Mouse (Mus musculus) thymus, adult 2 months (tissue): ENCODE data around the gene Foxa3. TPM values are rescaled to one million over a fixed set of nuclear protein-coding genes. Genes with fewer than 3 reads are reported as not detected.

Experiments used
- DNase-seq: peaks from one replicate; pipeline ENCODE4 v3.0.0; 2021
- H3K27ac ChIP-seq: fragments of 200-500 bp; 2 replicates; pipeline ENCODE4 v1.5.1; 2012; ENCODE audit warnings: low read length, control low read depth; ENCODE audit not compliant: control insufficient read depth, insufficient read depth
- H3K27me3 ChIP-seq: fragments of 200-500 bp; 2 replicates; pipeline ENCODE4 v1.6.1; 2012; ENCODE audit warnings: mild to moderate bottlenecking, low read length, moderate library complexity, mixed read lengths; ENCODE audit not compliant: control insufficient read depth, insufficient read depth
- H3K36me3 ChIP-seq: fragments of 200-500 bp; 2 replicates; pipeline ENCODE4 v1.6.1; 2012; ENCODE audit warnings: mild to moderate bottlenecking, low read length, moderate library complexity; ENCODE audit not compliant: control insufficient read depth, insufficient read depth
- H3K4me1 ChIP-seq: fragments of 200-500 bp; replicated peaks from 2 replicates; pipeline ENCODE4 v1.6.1; 2012; ENCODE audit warnings: low read length; ENCODE audit not compliant: control insufficient read depth, insufficient read depth
- H3K4me3 ChIP-seq: fragments of 200-500 bp; 2 replicates; pipeline ENCODE4 v1.5.1; 2012; ENCODE audit warnings: mild to moderate bottlenecking, low read length, control low read depth, moderate library complexity; ENCODE audit not compliant: control insufficient read depth, insufficient read depth
- CTCF ChIP-seq: fragments of 200-500 bp; IDR thresholded peaks from 2 replicates; pipeline ENCODE4 v1.5.1; 2012; ENCODE audit warnings: mild to moderate bottlenecking, control low read depth, low read length, moderate library complexity, borderline replicate concordance; ENCODE audit not compliant: control insufficient read depth, poor library complexity, insufficient read depth; ENCODE audit errors: extremely low read depth
- POLR2A ChIP-seq: fragments of 200-500 bp; IDR thresholded peaks from 2 replicates; pipeline ENCODE4 v1.6.1; 2012; ENCODE audit warnings: mild to moderate bottlenecking, low read length, control low read depth, moderate library complexity; ENCODE audit not compliant: control insufficient read depth, poor library complexity, insufficient read depth; ENCODE audit errors: extremely low read depth
- WGBS: fragments of 180-500 bp; shearing (Covaris S2); methylation state at CpG from one replicate; pipeline ENCODE4 v1.1.7; 2018; 5-methylcytosine and 5-hydroxymethylcytosine counted together
- polyA plus RNA-seq: library from polyadenylated mRNA; depleted of rRNA; stranded (reverse); fragments of >200 nt; gene quantifications from 2 replicates; pipeline ENCODE4 v1.2.3, GENCODE M21; 2012

Gene Foxa3
- polyA plus RNA-seq, 1 experiment: 0.51 TPM

- Histone ChIP-seq H3K4me3 (no peak overlapping the region), H3K27me3 (no peaks in the 10 kb centered on the region), H3K4me1 (peaks cover 5% of the 10 kb centered on the region), H3K36me3 (peaks cover 35% of the 10 kb centered on the region), H3K27ac (no peak overlapping the region)
- TF ChIP-seq POLR2A: no peak
- TF ChIP-seq CTCF: peak; percentile 86
- WGBS: 73% methylated on average over 6 of the region's 6 CpGs
- peak; percentile 65 for DNase-seq
Observed at GRCm38 (mm10) chr7:19029084-19029653, 5.8 kb upstream of the Foxa3 start.

- no peaks in the 10 kb centered on the region for H3K27me3 ChIP-seq
- peaks cover 11% of the 10 kb centered on the region for H3K4me1 ChIP-seq
- no peak overlapping the region for H3K27ac ChIP-seq
- peaks cover 32% of the 10 kb centered on the region for H3K36me3 ChIP-seq
- TF ChIP-seq POLR2A (no peak), CTCF (no peak)
- no peak for DNase-seq
- no peak overlapping the region for H3K4me3 ChIP-seq
Observed at GRCm38 (mm10) chr7:19028067-19028466, 4.7 kb upstream of the Foxa3 start.

GRCm38 (mm10) chr7:19024581-19025255 is 1.4 kb upstream of the Foxa3 start:
- Histone ChIP-seq H3K36me3 (peaks cover 3% of the 10 kb centered on the region), H3K27ac (no peak overlapping the region), H3K27me3 (no peaks in the 10 kb centered on the region), H3K4me3 (peak overlapping the region; percentile 82), H3K4me1 (peaks cover 18% of the 10 kb centered on the region)
- 2% methylated on average over 36 of the region's 36 CpGs for WGBS
- TF ChIP-seq CTCF (no peak), POLR2A (no peak)
- peak; percentile 53 for DNase-seq

- under 1% methylated on average over 49 of the region's 50 CpGs for WGBS
- Histone ChIP-seq H3K4me3 (peak within 1 kb of the TSS; percentile 82), H3K4me1 (peaks cover 18% of the 10 kb centered on the region), H3K27ac (no peak within 1 kb of the TSS), H3K27me3 (no peaks in the 10 kb centered on the region), H3K36me3 (no peaks in the 10 kb centered on the region)
- TF ChIP-seq CTCF (peak; percentile 72; the same call in 1 of the 2 replicates), POLR2A (peak; percentile 82)
- DNase-seq: peak; percentile 95
Observed at GRCm38 (mm10) chr7:19024096-19024506, 763 bp upstream of the Foxa3 start, which contains the start of gene Sympk. Gene Sympk (plus strand): TSS chr7:19024377.

DNA sequence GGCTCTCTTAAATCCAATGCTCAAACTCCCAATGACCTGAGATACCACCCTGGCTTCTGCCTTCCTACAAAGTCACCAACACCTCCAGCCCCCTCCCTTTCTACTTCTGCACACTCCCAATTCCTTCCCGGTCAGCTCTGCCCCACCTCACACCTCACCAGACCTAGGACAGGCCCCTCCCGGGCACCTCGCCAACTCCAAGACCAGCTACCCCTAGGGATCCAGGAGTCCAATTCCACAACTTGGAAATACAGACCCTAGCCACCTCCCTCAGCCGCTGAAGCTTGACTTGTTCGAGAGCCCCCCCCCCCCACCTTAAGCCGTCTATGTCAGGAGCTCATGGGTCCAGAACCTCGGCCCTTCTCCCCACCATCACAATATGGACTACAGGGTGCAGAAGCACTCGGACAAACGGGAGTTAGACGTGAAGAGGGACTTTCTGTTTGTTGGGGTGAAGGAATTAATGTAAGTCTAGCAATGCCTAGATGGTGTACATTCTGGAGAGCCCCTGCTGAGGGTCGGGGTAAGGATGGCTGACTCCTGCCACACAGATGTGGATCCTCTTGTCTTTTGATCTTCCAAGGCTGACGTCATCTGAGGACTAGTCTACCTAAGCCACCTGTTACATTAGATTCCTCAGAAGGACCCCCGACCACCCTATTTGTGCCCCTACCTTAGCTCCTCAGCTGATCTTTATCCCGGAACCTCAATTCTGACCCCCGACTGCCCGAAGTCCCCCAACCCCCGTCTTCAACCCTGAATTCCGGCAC is 964 bp downstream of the Foxa3 start:
- H3K27ac ChIP-seq: no peak overlapping the region
- no peak for TF ChIP-seq CTCF
- no peak for TF ChIP-seq POLR2A
- H3K36me3 ChIP-seq: no peaks in the 10 kb centered on the region
- no peak overlapping the region for H3K4me3 ChIP-seq
- WGBS: 82% methylated on average over 18 of the region's 18 CpGs
- DNase-seq: no peak
- H3K4me1 ChIP-seq: peaks cover 18% of the 10 kb centered on the region
- H3K27me3 ChIP-seq: no peaks in the 10 kb centered on the region

GRCm38 (mm10) chr7:19021048-19021447 is 2.3 kb downstream of the Foxa3 start:
- Histone ChIP-seq H3K27me3 (no peaks in the 10 kb centered on the region), H3K4me1 (peaks cover 18% of the 10 kb centered on the region), H3K36me3 (no peaks in the 10 kb centered on the region), H3K4me3 (no peak overlapping the region), H3K27ac (no peak overlapping the region)
- WGBS: 30% methylated on average over 8 of the region's 8 CpGs
- DNase-seq: no peak
- TF ChIP-seq CTCF: no peak
- TF ChIP-seq POLR2A: no peak
